Mouse (Mus musculus) neural tube, embryonic 11.5 days (tissue): ENCODE data around the gene Fh1. TPM values are rescaled to one million over a fixed set of nuclear protein-coding genes. Genes with fewer than 3 reads are reported as not detected.

Source experiments
- ATAC-seq: fragments of 200-750 bp; cut with Nextera tagmentation; 2 replicates; pipeline ENCODE4 v1.8.0; 2017; ENCODE audit warnings: moderate number of reproducible peaks, mild to moderate bottlenecking, moderate TSS enrichment, moderate library complexity; ENCODE audit not compliant: insufficient read depth, low FRiP score, low TSS enrichment
- DNase-seq: peaks from one replicate; pipeline ENCODE4 v3.0.0-alpha.2; 2015; ENCODE audit warnings: low spot score
- H3K27ac ChIP-seq: fragments of 300-500 bp; sonication (generic); 2 replicates; pipeline ENCODE4 v1.5.1; 2014; ENCODE audit warnings: low read depth, mild to moderate bottlenecking, low read length
- H3K27me3 ChIP-seq: fragments of 300-500 bp; sonication (generic); 2 replicates; pipeline ENCODE4 v1.6.1; 2014; ENCODE audit warnings: mild to moderate bottlenecking, low read length, mixed read lengths; ENCODE audit not compliant: control insufficient read depth, insufficient read depth
- H3K36me3 ChIP-seq: fragments of 300-500 bp; sonication (generic); 2 replicates; pipeline ENCODE4 v1.6.1; 2014; ENCODE audit warnings: mild to moderate bottlenecking, low read length, moderate library complexity, mixed read lengths; ENCODE audit not compliant: control insufficient read depth, insufficient read depth
- H3K4me1 ChIP-seq: fragments of 300-500 bp; sonication (generic); 2 replicates; pipeline ENCODE4 v1.6.1; 2014; ENCODE audit warnings: low read length, mixed read lengths; ENCODE audit not compliant: control insufficient read depth, insufficient read depth
- H3K4me2 ChIP-seq: fragments of 300-500 bp; sonication (generic); 2 replicates; pipeline ENCODE4 v1.6.1; 2014; ENCODE audit warnings: low read depth, mild to moderate bottlenecking, moderate library complexity
- H3K4me3 ChIP-seq: fragments of 300-500 bp; sonication (generic); 2 replicates; pipeline ENCODE4 v1.5.1; 2014; ENCODE audit warnings: low read depth, low read length
- H3K9ac ChIP-seq: fragments of 300-500 bp; sonication (generic); 2 replicates; pipeline ENCODE4 v1.6.1; 2014; ENCODE audit warnings: mild to moderate bottlenecking, low read length
- H3K9me3 ChIP-seq: fragments of 300-500 bp; sonication (generic); 2 replicates; pipeline ENCODE4 v1.6.1; 2016; ENCODE audit warnings: low read length; ENCODE audit not compliant: control insufficient read depth
- WGBS: fragments of 180-500 bp; shearing (Covaris S2); extraction: QIAGEN DNeasy Blood & Tissue Kit; methylation state at CpG from one replicate; pipeline ENCODE4 v1.1.7; 2014; 5-methylcytosine and 5-hydroxymethylcytosine counted together
- polyA plus RNA-seq: library from polyadenylated mRNA; unstranded; fragments of >200 nt; fragmentation: Nextera tagmentation; extraction: Ambion mirVana; gene quantifications from 2 replicates; pipeline ENCODE4 v1.2.1, GENCODE M21; 2014

Gene Fh1
- polyA plus RNA-seq, 1 experiment from 2014 or later: 113 TPM

DNA sequence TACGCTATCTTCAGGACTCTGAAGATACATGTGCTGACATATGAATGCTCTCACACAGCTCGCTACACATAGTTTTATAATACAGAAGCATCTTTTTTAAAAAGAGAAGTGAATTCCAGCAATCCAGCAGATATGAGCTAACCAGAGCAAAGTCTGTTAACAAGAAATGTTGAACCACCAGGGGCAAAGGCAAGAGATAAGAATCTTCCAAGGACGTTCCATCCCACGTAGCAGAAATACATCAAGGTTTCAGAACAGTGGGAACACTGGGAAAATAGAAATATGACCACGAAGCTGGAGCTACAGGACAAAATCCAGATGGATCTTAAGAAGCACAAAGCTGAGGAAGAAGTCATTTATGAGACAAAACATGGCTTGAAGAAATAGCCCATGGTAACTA is 4.9 kb upstream of the Fh1 start:
- Histone ChIP-seq H3K9me3 (no peaks in the 10 kb centered on the region), H3K36me3 (no peaks in the 10 kb centered on the region), H3K4me2 (no peak overlapping the region), H3K27me3 (no peaks in the 10 kb centered on the region), H3K9ac (no peak overlapping the region), H3K4me1 (no peaks in the 10 kb centered on the region), H3K27ac (no peak overlapping the region), H3K4me3 (no peak overlapping the region)
- WGBS: 89% methylated on average over 5 of the region's 5 CpGs
- DNase-seq: no peak
- ATAC-seq: no peak

DNA sequence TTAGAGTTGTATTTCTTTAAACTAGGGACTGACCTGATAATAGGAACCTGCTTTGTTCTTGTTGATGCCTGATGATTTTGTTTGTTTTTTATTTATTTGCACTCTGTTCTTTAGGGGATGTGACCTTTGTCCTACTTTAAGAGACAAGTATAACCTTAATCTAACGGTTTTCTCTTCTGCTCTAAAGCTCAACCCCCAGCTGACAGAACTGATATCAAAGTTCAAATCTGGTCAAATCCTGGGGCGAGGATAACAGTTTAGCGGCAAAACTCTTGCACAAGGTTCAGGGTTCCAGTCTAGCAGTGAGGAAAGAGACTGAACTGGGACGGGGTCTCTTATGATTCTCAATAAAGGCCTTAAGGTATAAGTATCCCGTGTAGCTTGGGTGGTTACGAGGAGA is 3.8 kb upstream of the Fh1 start:
- no peaks in the 10 kb centered on the region for H3K27me3 ChIP-seq
- no peak overlapping the region for H3K4me3 ChIP-seq
- no peaks in the 10 kb centered on the region for H3K36me3 ChIP-seq
- H3K4me1 ChIP-seq: peaks cover 5% of the 10 kb centered on the region
- H3K27ac ChIP-seq: no peak overlapping the region
- no peak overlapping the region for H3K4me2 ChIP-seq
- no peak overlapping the region for H3K9ac ChIP-seq
- ATAC-seq: no peak
- DNase-seq: no peak
- WGBS: 87% methylated on average over 6 of the region's 6 CpGs
- no peaks in the 10 kb centered on the region for H3K9me3 ChIP-seq

DNA sequence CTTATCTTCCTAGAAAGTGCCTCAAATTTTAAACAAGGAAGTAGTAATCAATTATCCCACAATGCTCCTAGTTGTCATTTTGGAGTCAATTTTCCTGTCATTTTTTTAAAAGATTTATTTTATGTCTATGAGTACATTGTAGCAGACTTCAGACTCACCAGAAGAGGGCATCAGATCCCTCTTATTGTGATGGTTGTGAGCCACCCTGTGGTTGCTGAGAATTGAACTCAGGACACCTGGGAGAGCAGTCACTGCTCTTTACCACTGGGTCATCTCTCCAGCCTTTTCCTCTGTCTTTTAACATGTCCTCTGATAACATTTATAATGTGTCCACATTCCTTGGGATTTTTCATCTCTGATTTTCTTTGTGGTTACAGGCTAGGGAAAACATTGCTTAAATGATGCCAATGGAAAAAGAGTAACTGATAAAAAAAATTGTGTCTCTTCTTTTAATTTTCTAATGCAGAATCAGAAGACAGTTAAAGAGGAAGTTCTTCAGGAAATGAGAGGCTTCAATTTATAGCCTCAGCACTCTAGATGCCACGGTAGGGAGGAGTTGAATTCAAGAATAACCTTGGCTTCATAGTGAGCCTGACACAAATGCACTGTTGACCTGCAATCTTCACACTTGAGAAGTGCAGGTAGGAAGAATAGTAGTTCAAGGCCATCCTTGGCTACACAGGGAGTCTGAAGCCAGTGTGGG is 706 bp upstream of the Fh1 start:
- Histone ChIP-seq H3K36me3 (no peaks in the 10 kb centered on the region), H3K4me2 (peak overlapping the region; percentile 47), H3K9me3 (no peaks in the 10 kb centered on the region), H3K27me3 (no peaks in the 10 kb centered on the region), H3K9ac (no peak overlapping the region), H3K27ac (no peak overlapping the region), H3K4me3 (peak overlapping the region; percentile 94), H3K4me1 (peaks cover 8% of the 10 kb centered on the region)
- ATAC-seq: peak; percentile 59
- peak; percentile 31 for DNase-seq
- WGBS: 92% methylated on average over 1 of the region's 1 CpGs

DNA sequence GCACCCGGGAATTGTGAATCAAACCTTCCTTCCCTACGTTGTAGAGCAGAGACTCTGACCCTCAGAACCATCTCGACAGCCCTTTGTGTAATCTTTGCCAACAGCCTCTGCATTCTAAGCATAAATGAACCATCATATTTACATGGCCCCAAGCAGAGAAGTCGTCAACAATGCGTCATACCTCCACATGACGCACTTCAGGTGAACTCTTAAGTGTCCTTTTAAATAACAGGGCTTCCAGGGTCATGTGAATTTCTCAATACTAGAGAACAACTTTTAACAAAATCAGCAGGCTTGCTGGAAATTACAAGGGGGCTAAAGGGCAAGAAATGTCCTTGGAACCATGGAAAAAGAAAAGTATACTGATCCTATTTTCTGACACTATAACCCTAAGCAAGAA is 1.8 kb downstream of the Fh1 start:
- no peak overlapping the region for H3K27ac ChIP-seq
- H3K36me3 ChIP-seq: no peaks in the 10 kb centered on the region
- no peak for DNase-seq
- H3K4me2 ChIP-seq: no peak overlapping the region
- peaks cover 8% of the 10 kb centered on the region for H3K4me1 ChIP-seq
- H3K4me3 ChIP-seq: no peak overlapping the region
- 89% methylated on average over 6 of the region's 6 CpGs for WGBS
- no peak for ATAC-seq
- H3K9ac ChIP-seq: no peak overlapping the region
- no peaks in the 10 kb centered on the region for H3K9me3 ChIP-seq
- no peaks in the 10 kb centered on the region for H3K27me3 ChIP-seq

DNA sequence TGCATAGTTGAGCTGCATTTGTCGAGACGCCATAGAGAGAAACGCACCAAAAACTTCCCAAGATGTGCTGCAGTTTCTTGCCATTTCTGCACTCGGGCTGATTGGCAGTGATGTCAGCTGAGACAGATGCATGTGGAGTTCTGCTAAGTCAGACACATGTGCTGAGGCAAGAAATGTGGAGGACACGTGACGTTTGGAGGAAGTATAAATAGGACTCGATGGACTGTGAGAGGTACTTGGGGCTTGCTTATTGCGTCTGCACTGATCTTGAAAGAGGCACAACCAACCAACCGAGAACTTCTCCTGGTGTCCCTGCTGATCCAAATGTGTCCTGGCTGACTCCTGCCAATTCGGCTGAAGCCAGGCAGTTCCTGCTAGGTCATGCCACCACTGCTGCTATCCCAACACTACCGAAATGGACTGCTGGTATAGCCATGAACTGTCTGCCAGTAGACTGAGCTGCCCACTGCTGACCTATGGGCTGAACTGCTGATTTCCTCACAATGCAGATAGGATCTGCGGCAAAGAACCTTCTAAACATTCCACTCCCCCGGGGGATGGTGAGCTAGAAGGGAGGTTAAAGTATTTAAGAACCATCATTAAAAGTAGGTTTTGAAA is 5.5 kb downstream of the Fh1 start, which contains the start of gene Kmo:
Gene Kmo (plus strand): TSS at position 568 of the 618 bp plus-strand sequence.
- Histone ChIP-seq H3K4me1 (peaks cover 8% of the 10 kb centered on the region), H3K36me3 (peaks cover 2% of the 10 kb centered on the region; the same call in 1 of the 2 replicates), H3K9ac (no peak within 1 kb of the TSS), H3K4me2 (no peak within 1 kb of the TSS), H3K27ac (no peak within 1 kb of the TSS), H3K4me3 (no peak within 1 kb of the TSS), H3K27me3 (no peaks in the 10 kb centered on the region), H3K9me3 (no peaks in the 10 kb centered on the region)
- 92% methylated on average over 13 of the region's 13 CpGs for WGBS
- DNase-seq (no peak), ATAC-seq (no peak)

DNA sequence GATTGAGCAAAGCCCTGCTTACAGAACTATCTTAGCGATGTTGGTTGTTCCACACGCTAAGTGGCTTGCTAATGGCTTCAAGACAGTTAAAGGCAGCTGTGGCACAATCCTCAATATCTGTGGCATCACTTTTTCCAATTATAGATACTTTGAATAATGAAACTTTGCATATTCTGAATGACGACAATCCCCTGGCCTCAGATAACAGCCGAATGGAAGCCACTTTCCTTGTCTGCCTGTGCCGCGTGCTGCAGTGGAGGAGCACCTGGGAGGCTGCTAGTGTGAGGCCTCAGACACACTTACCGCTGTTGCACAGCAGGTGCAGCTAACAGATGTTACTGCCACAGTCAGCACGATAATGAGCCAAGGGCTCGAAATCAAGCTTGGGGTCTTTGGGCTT is 10.4 kb downstream of the Fh1 start:
- no peaks in the 10 kb centered on the region for H3K9me3 ChIP-seq
- H3K4me2 ChIP-seq: no peak overlapping the region
- no peak overlapping the region for H3K9ac ChIP-seq
- H3K36me3 ChIP-seq: peaks cover 2% of the 10 kb centered on the region; the same call in 1 of the 2 replicates
- H3K4me1 ChIP-seq: no peaks in the 10 kb centered on the region
- DNase-seq: no peak
- H3K4me3 ChIP-seq: no peak overlapping the region
- H3K27ac ChIP-seq: no peak overlapping the region
- no peaks in the 10 kb centered on the region for H3K27me3 ChIP-seq
- ATAC-seq: no peak
- 93% methylated on average over 9 of the region's 9 CpGs for WGBS

DNA sequence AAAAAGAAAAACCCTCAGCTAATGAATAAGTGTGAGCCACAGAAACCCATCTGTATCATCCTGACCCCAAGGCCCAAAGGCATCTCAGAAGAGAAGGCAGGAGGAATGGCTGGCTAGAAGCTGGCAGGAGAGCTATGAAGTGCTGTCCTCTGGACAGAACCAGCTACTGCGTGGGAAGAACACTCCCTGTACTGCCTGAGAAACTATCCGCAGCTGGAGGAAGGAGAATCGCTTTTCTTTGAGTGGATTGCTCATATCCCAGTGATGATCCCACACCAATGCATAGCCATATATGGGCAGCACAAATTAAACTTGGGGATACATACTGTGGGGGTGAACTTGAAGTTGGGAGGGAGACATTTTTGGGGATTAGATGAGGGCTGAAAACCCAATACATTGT is 16.7 kb downstream of the Fh1 start:
- ATAC-seq (no peak), DNase-seq (no peak)
- Histone ChIP-seq H3K36me3 (peaks cover 12% of the 10 kb centered on the region), H3K27me3 (no peaks in the 10 kb centered on the region), H3K9ac (no peak overlapping the region), H3K4me3 (no peak overlapping the region), H3K4me1 (no peaks in the 10 kb centered on the region), H3K4me2 (no peak overlapping the region), H3K9me3 (no peaks in the 10 kb centered on the region), H3K27ac (no peak overlapping the region)
- WGBS: 94% methylated on average over 3 of the region's 3 CpGs

DNA sequence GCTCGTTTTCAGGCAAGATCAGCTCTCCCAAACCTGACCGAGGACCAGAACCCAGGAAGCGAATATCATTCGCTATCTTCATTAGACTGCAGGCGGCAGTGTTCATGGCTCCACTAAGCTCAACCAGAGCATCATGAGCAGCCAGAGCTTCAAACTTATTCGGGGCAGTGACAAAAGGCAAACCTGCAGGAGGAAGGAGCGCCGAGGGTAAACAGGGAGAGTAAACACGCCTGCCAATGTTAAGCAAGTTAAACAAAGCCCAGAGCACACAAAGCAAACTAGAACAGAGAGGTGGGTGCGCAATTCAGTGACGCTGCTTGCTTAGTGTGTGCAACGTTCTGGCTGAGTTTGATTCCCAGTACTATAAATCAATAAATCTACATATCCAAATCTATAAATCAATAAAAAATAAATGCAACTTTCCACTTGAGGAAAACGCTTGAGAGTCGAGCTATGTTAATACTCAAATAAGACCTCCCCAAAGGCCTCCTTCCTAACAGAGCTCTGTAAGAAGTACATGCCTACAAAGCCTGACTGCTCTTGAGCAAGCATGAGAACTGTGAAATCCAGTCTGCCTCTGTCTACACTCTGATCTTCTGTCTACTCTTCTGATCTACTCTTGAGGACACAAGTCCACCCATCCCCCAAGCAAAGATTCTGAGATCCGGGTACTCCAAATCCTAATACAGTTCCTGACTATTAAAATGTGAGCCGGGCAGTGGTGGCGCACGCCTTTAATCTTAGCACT is 17.4 kb downstream of the Fh1 start:
- ATAC-seq (no peak), DNase-seq (no peak)
- H3K27me3 ChIP-seq: no peaks in the 10 kb centered on the region
- H3K36me3 ChIP-seq: peaks cover 12% of the 10 kb centered on the region
- no peak overlapping the region for H3K27ac ChIP-seq
- no peak overlapping the region for H3K4me2 ChIP-seq
- H3K4me3 ChIP-seq: no peak overlapping the region
- no peak overlapping the region for H3K9ac ChIP-seq
- 92% methylated on average over 18 of the region's 18 CpGs for WGBS
- no peaks in the 10 kb centered on the region for H3K4me1 ChIP-seq
- no peaks in the 10 kb centered on the region for H3K9me3 ChIP-seq
